Mouse (Mus musculus) ES-E14 (cell line): Measurements from ENCODE around the gene Tmcc1. TPM values are rescaled to one million over a fixed set of nuclear protein-coding genes. Genes with fewer than 3 reads are reported as not detected.

Source experiments
- DNase-seq: peaks from one replicate; pipeline ENCODE4 v3.0.0-alpha.2; 2013; ENCODE audit warnings: low read depth, low spot score
- H3K27ac ChIP-seq: 2 replicates; pipeline ENCODE4 v1.5.1; 2012; ENCODE audit warnings: low read depth, mild to moderate bottlenecking, low read length, moderate library complexity, mixed read lengths; ENCODE audit not compliant: poor library complexity, insufficient read depth, severe bottlenecking
- H3K36me3 ChIP-seq: 2 replicates; pipeline ENCODE4 v1.6.1; 2012; ENCODE audit warnings: mild to moderate bottlenecking, low read length, moderate library complexity, mixed read lengths; ENCODE audit not compliant: control insufficient read depth, poor library complexity, insufficient read depth, severe bottlenecking
- H3K4me1 ChIP-seq, 2 experiments: fragments of 150-350 bp in 1 of 2; sonication (generic) in 1 of 2; 2 replicates each; pipeline ENCODE4 v1.6.1; 2012; ENCODE audit warnings: low read length in 2 of 2, mild to moderate bottlenecking in 1 of 2, mixed read lengths in 1 of 2; ENCODE audit not compliant: control insufficient read depth in 2 of 2, insufficient read depth in 2 of 2, poor library complexity in 1 of 2
- H3K4me3 ChIP-seq, 2 experiments: fragments of 150-350 bp in 1 of 2; sonication (generic) in 1 of 2; 2 replicates each; pipeline ENCODE4 v1.5.1; 2012; ENCODE audit warnings: low read length in 2 of 2, low read depth in 1 of 2, mild to moderate bottlenecking in 1 of 2, mixed read lengths in 1 of 2; ENCODE audit not compliant: insufficient read depth in 1 of 2, poor library complexity in 1 of 2, severe bottlenecking in 1 of 2
- H3K9ac ChIP-seq: 2 replicates; pipeline ENCODE4 v1.6.1; 2012; ENCODE audit warnings: low read depth, mild to moderate bottlenecking, low read length, mixed read lengths; ENCODE audit not compliant: poor library complexity, insufficient read depth, severe bottlenecking
- H3K9me3 ChIP-seq: fragments of 150-350 bp; sonication (generic); 2 replicates; pipeline ENCODE4 v1.6.1; 2012; ENCODE audit warnings: low read depth, mild to moderate bottlenecking, low read length; ENCODE audit not compliant: control insufficient read depth, insufficient read depth
- CHD2 ChIP-seq: IDR thresholded peaks from 2 replicates; pipeline ENCODE4 v1.6.1; 2014; ENCODE audit warnings: mild to moderate bottlenecking, low read depth, low read length, inconsistent platforms
- HCFC1 ChIP-seq: IDR thresholded peaks from 2 replicates; pipeline ENCODE4 v1.6.1; 2012; ENCODE audit warnings: low read length, inconsistent platforms, borderline replicate concordance; ENCODE audit not compliant: insufficient read depth
- MAFK ChIP-seq: IDR thresholded peaks from 2 replicates; pipeline ENCODE4 v1.6.1; 2014; ENCODE audit warnings: mild to moderate bottlenecking, low read depth, low read length, inconsistent platforms; ENCODE audit not compliant: insufficient read depth
- ZC3H11A ChIP-seq: IDR thresholded peaks from 2 replicates; pipeline ENCODE4 v1.6.1; 2012; ENCODE audit warnings: low read depth, mild to moderate bottlenecking, inconsistent platforms, low read length, borderline replicate concordance
- ZNF384 ChIP-seq: IDR thresholded peaks from 2 replicates; pipeline ENCODE4 v1.6.1; 2012; ENCODE audit warnings: low read depth, low read length, inconsistent platforms
- in situ Hi-C, 2 experiments: fragments of 600-800 bp; cut with MboI; formaldehyde crosslinking; loops; one replicate each; pipeline ENCODE4 v1.15.1; 2025; ENCODE audit warnings: low sequenced_read_pairs in 2 of 2, inconsistent platforms in 1 of 2; ENCODE audit not compliant: unreplicated experiment in 2 of 2
- total RNA-seq: library from RNA; depleted of rRNA; stranded (reverse); fragments of 300-350 nt; gene quantifications from 2 replicates; pipeline ENCODE4 v1.2.3, GENCODE M21; 2012

Tmcc1 gene
- total RNA-seq, 1 experiment, result 29.3 TPM

- TF ChIP-seq ZC3H11A, result no peak
- no peak for TF ChIP-seq MAFK
- TF ChIP-seq ZNF384, result no peak
- no peak for TF ChIP-seq CHD2
- TF ChIP-seq HCFC1, result no peak
- H3K27ac ChIP-seq, result no peak overlapping the region
- no peaks in the 10 kb centered on the region for H3K4me1 ChIP-seq
- no peaks in the 10 kb centered on the region for H3K9me3 ChIP-seq
- H3K4me3 ChIP-seq, result no peak overlapping the region
- in situ Hi-C loops, result no loop called here
- DNase-seq, result no peak
- H3K9ac ChIP-seq, result no peak overlapping the region
- H3K36me3 ChIP-seq, result no peaks in the 10 kb centered on the region
Measured at GRCm38 (mm10) chr6:116154854-116155624, 38.2 kb downstream of the Tmcc1 start.

GRCm38 (mm10) chr6:116147386-116147785 lies 45.9 kb downstream of the Tmcc1 start:
- Histone ChIP-seq H3K4me1 (no peaks in the 10 kb centered on the region), H3K4me3 (no peak overlapping the region), H3K9me3 (no peaks in the 10 kb centered on the region), H3K36me3 (no peaks in the 10 kb centered on the region), H3K27ac (no peak overlapping the region), H3K9ac (no peak overlapping the region)
- no peak for TF ChIP-seq ZNF384
- TF ChIP-seq HCFC1, result no peak
- no peak for TF ChIP-seq ZC3H11A
- no peak for TF ChIP-seq CHD2
- TF ChIP-seq MAFK, result no peak
- in situ Hi-C loops, result no loop called here
- no peak for DNase-seq

GRCm38 (mm10) chr6:116141696-116142095 lies 51.6 kb downstream of the Tmcc1 start:
- H3K9ac ChIP-seq, result no peak overlapping the region
- no peak overlapping the region for H3K27ac ChIP-seq
- in situ Hi-C loops, result no loop called here
- H3K36me3 ChIP-seq, result no peaks in the 10 kb centered on the region
- no peak for DNase-seq
- no peaks in the 10 kb centered on the region for H3K4me1 ChIP-seq
- no peak overlapping the region for H3K4me3 ChIP-seq
- TF ChIP-seq ZNF384 (no peak), HCFC1 (no peak), MAFK (no peak), CHD2 (no peak), ZC3H11A (no peak)
- no peaks in the 10 kb centered on the region for H3K9me3 ChIP-seq

GRCm38 (mm10) chr6:116140782-116141181 lies 52.5 kb downstream of the Tmcc1 start:
- TF ChIP-seq ZNF384, result no peak
- TF ChIP-seq MAFK, result no peak
- no peak for TF ChIP-seq HCFC1
- H3K36me3 ChIP-seq, result no peaks in the 10 kb centered on the region
- in situ Hi-C loops, result no loop called here
- no peak for DNase-seq
- H3K27ac ChIP-seq, result no peak overlapping the region
- no peaks in the 10 kb centered on the region for H3K9me3 ChIP-seq
- H3K4me3 ChIP-seq, result no peak overlapping the region
- no peaks in the 10 kb centered on the region for H3K4me1 ChIP-seq
- no peak overlapping the region for H3K9ac ChIP-seq
